Mouse (Mus musculus) bone marrow, adult 2 months (tissue): ENCODE data around the gene Cradd. TPM values are rescaled to one million over a fixed set of nuclear protein-coding genes. Genes with fewer than 3 reads are reported as not detected.

Experiments used
- H3K27ac ChIP-seq: fragments of 200-500 bp; 2 replicates; pipeline ENCODE4 v1.5.1; 2012; ENCODE audit warnings: low read depth, mild to moderate bottlenecking, control low read depth, inconsistent platforms, low read length; ENCODE audit not compliant: control insufficient read depth, poor library complexity, insufficient read depth
- H3K4me1 ChIP-seq: fragments of 200-500 bp; 2 replicates; pipeline ENCODE4 v1.6.1; 2011; ENCODE audit warnings: low read length; ENCODE audit not compliant: control insufficient read depth, insufficient read depth
- H3K4me3 ChIP-seq: fragments of 200-500 bp; replicated peaks from 2 replicates; pipeline ENCODE3; 2011; ENCODE audit warnings: mild to moderate bottlenecking, low read depth, low read length, control low read depth; ENCODE audit not compliant: control insufficient read depth
- CTCF ChIP-seq: fragments of 200-500 bp; IDR thresholded peaks from 2 replicates; pipeline ENCODE4 v1.5.1; 2011; ENCODE audit warnings: low read length, control low read depth; ENCODE audit not compliant: control insufficient read depth, insufficient read depth
- POLR2A ChIP-seq: fragments of 200-500 bp; IDR thresholded peaks from 2 replicates; pipeline ENCODE4 v1.6.1; 2011; ENCODE audit warnings: low read depth, mild to moderate bottlenecking, control low read depth, low read length, borderline replicate concordance; ENCODE audit not compliant: control insufficient read depth
- WGBS: fragments of 180-500 bp; shearing (Covaris S2); methylation state at CpG from one replicate; pipeline ENCODE4 v1.1.7; 2018; 5-methylcytosine and 5-hydroxymethylcytosine counted together
- polyA plus RNA-seq: library from polyadenylated mRNA; stranded (reverse); fragments of >200 nt; gene quantifications from 2 replicates; pipeline ENCODE4 v1.2.4, GENCODE M21; 2011; ENCODE audit warnings: low replicate concordance; ENCODE audit not compliant: missing spikeins, insufficient read depth, insufficient read length

The Cradd gene
- polyA plus RNA-seq, 1 experiment, result 3.8 TPM

DNA sequence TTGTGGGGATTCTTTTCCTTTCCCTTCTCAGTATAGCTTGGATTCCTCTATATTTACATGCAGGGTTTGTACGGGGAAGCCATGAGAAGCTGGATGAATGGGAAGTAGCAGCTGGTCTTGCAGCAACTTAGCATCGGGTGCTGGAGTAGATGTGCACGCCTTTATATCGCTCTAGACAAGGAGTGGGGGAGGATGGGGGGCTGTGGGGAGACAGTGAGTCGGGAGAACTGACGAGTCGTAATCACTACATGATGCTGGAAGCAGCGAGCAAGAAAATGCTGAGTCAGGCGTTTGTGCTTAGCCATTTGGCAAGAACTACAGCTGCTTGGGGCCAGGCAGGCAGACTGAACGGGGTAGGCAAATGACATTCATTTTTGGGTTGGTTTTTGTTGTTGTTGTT is 142.4 kb downstream of the Cradd start:
- peaks cover 4% of the 10 kb centered on the region for H3K4me1 ChIP-seq
- H3K27ac ChIP-seq, result peak overlapping the region; percentile 22; the same call in 1 of the 2 replicates
- TF ChIP-seq POLR2A, result no peak
- H3K4me3 ChIP-seq, result no peak overlapping the region
- 29% methylated on average over 10 of the region's 10 CpGs for WGBS

DNA sequence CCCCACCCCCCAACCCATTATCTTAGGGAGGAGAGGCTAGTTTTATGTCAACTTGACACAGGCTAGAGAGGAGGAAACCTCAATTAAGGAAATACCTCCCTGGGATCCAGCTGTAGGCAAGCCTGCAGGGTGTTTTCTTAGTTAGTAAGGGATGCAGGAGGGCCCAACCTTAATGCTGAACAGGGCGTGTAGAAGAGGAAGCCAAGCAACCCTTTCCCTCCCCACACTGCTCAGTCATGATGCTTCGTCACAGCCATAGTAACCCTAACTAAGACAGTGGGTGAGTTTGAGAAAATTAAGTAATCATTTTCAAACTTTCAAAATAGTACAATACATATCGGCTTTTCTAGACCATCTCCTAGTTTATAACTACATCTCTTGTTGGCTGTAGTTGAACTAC is 143.0 kb downstream of the Cradd start:
- Histone ChIP-seq H3K27ac (no peak overlapping the region; the same call in 1 of the 2 replicates), H3K4me3 (no peak overlapping the region), H3K4me1 (peaks cover 4% of the 10 kb centered on the region)
- no peak for TF ChIP-seq CTCF
- TF ChIP-seq POLR2A, result no peak
- 22% methylated on average over 3 of the region's 3 CpGs for whole genome bisulfite sequencing

DNA sequence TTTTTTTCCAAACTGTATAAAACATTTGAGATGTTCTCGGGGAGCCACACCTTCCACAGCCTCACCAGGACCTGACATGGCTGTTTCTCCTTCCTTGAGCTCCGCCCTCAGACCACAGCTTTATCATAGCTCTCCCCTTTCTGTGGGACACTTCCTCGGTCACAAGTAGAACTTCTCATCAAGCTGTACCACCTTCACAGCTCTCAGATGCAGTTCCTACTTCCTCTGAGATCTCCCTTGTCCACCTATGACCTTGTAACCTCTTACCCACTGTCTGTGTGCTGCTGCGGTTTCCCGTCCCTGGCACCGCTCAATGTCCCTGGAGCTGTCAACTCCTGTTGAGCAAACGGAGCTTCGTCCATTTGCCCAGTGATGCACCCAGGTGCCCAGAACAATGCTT is 143.8 kb downstream of the Cradd start:
- TF ChIP-seq POLR2A (no peak), CTCF (no peak)
- peaks cover 4% of the 10 kb centered on the region for H3K4me1 ChIP-seq
- H3K27ac ChIP-seq, result peak overlapping the region; percentile 30
- WGBS, result 7% methylated on average over 8 of the region's 8 CpGs
- H3K4me3 ChIP-seq, result no peak overlapping the region

DNA sequence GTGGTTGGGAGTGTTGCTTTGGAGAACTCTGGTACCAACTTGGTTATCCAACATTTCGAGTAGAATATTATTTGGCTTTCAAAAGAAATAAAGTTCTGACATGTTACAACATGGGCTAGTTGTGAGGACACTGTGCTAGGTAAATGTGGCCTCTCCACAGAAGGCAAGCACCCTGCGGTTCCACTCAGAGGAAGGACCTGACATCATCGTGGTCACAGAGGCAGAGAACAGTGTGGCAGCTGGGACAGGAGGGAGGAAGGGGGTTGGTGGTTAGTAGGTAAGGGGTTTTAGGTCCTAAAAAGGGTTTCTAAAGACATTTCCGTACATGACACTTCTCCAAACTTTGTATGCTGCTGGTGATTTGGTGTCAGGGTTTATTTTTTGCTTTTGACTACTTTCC is 145.1 kb downstream of the Cradd start:
- no peak for TF ChIP-seq POLR2A
- no peak for TF ChIP-seq CTCF
- peaks cover 4% of the 10 kb centered on the region for H3K4me1 ChIP-seq
- no peak overlapping the region for H3K4me3 ChIP-seq
- 12% methylated on average over 4 of the region's 4 CpGs for WGBS
- H3K27ac ChIP-seq, result peak overlapping the region; percentile 60

DNA sequence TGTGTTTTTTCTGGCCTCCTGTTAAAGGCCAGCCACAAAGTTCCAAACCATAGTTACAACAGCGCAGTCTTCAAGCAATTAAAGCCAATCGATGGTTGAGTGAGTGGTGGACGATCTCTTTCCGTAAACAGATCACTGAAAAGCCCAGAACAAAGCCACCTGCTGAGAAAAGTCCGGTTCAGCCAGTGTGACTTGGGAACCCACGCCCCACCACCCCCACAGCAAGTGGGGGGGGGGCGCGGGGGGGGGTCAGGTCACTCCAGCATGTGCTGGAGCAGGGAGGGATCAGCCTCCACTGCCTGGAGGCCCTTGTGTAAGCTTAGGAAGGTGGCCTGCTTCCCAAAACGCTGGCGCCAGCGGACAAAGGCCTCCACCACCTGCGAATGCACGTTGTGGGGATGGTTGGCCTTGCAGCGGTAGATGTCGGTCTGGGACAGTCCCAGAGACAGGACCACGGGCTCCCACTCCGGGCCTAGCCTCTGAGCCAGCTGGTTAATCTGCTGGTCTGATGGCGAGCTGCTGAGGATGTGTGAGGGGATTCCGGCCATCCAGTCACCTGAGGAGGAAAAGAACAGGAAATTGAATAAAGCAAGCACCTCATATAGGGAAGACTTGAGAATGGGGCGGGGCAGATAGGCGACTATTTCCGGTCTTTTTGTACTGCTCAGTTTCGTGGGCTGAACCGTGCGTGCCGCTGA is 148.4 kb downstream of the Cradd start:
- H3K4me1 ChIP-seq, result peaks cover 1% of the 10 kb centered on the region; the same call in 1 of the 2 replicates
- WGBS, result 82% methylated on average over 26 of the region's 26 CpGs

DNA sequence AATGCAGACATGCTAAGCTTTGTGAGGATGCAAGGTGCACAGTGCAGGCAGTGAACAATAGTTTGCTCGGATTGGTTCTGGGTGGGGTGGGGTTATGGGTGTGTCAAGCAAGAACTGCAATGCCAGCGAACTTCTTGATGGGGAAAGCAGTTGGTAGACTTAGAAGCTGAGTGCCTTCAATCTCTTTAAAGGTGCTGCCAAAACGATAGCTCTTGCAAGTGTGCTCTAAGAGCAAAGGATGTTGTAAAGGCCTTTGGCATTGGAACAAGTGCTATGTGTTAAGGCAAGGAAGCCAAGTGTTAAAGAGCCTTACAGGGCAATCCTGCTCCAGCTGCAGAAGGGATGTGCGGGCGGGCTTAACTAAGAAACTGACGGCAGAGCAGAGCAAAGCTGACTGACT is 149.7 kb downstream of the Cradd start:
- H3K4me1 ChIP-seq, result no peaks in the 10 kb centered on the region
- H3K27ac ChIP-seq, result no peak overlapping the region
- TF ChIP-seq CTCF, result no peak
- no peak for TF ChIP-seq POLR2A
- no peak overlapping the region for H3K4me3 ChIP-seq
- WGBS, result 79% methylated on average over 6 of the region's 6 CpGs

More for the DNA sequence above, 148.4 kb downstream of the Cradd start:
- TF ChIP-seq POLR2A, result no peak
- TF ChIP-seq CTCF, result no peak
- Histone ChIP-seq H3K4me3 (no peak overlapping the region), H3K27ac (no peak overlapping the region)

DNA sequence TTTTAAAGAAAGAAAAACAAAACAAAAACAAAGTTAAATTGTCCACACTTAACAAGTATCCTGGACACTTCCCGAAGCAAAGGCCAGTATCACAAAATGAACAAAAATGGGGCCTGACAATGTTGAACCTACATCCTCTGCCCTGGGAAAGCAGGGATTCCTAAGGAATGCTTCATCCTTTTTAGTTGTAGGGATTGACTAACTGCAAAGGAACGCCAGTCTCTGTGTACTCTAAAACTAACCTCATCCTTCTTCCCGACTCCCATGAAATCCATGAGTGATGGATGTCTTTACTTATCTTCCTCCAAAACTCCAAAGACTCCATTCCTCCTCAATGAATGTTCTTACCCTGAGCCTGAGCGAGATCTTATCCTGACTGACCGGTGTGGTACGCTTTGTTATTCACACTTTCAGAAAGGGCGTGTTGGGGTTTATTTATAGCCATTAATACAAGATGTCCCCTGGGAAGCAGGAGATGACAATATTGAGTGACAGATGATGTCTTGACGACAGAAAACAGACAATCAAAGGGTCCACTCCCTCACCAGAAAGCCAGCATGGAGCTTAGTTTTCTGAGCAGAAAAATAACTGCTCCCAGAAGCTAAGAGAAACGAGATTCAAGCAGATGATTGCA is 153.1 kb downstream of the Cradd start:
- Histone ChIP-seq H3K27ac (no peak overlapping the region), H3K4me1 (no peaks in the 10 kb centered on the region), H3K4me3 (no peak overlapping the region)
- TF ChIP-seq CTCF (no peak), POLR2A (no peak)
- WGBS, result 83% methylated on average over 9 of the region's 9 CpGs

DNA sequence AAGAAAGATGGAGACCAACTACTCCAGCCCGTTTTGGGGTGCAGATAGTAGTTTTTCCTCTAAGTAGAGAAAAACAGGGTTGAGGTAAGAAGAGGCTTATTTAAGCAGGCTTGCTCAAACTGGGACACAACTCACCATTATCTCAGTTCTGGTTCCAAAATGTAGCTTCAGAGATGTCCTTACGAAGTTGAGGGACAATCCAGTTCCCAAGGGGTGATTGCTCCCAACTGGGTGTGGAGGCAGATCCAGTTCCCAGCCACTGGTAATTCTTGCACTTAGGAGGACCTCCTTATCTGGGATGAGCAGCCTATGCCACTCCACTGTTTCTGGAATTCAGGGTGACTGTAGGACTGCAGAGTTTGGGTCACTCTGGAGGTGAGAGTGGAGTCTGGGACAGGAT is 159.0 kb downstream of the Cradd start:
- Histone ChIP-seq H3K4me1 (no peaks in the 10 kb centered on the region), H3K4me3 (no peak overlapping the region), H3K27ac (no peak overlapping the region)
- 80% methylated on average over 2 of the region's 2 CpGs for WGBS
- TF ChIP-seq CTCF (no peak), POLR2A (no peak)
